Mouse (Mus musculus) CD4-positive, CD25-positive, alpha-beta regulatory T cell (primary cell): ENCODE results near the gene Vwa1. TPM values are rescaled to one million over a fixed set of nuclear protein-coding genes. Genes with fewer than 3 reads are reported as not detected.

Source experiments
- polyA plus RNA-seq: library from polyadenylated mRNA; unstranded; fragments of 100-300 nt; shearing (Covaris generic); gene quantifications from one replicate; pipeline ENCODE4 v1.2.1, GENCODE M21; 2017

Vwa1 gene
- 0.35 TPM for polyA plus RNA-seq

DNA sequence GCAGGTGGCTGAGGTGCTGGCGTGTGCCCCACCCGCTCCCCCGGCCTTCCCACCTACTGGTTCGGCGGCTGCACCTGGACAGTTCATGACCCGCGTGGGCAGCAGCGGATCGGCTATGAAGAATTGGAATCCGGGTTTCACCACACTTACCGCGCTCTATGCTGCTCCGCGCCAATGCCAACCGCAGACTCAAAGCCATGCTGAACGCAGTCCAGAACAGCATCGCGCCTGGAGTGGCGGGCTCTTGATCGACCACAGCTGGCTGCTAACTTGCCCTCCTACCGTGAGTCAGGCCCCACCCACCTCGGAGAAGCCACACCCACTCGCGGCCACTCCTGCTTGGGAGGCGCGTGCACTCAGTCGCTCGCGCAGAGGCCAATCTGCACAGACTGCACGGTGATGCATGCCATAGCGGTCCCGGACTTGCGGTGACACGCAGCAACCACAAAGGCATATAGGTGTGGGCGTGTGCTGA, at the start of gene Vwa1:
Vwa1 (minus strand) TSS at position 419 of the 475 bp plus-strand sequence.

DNA sequence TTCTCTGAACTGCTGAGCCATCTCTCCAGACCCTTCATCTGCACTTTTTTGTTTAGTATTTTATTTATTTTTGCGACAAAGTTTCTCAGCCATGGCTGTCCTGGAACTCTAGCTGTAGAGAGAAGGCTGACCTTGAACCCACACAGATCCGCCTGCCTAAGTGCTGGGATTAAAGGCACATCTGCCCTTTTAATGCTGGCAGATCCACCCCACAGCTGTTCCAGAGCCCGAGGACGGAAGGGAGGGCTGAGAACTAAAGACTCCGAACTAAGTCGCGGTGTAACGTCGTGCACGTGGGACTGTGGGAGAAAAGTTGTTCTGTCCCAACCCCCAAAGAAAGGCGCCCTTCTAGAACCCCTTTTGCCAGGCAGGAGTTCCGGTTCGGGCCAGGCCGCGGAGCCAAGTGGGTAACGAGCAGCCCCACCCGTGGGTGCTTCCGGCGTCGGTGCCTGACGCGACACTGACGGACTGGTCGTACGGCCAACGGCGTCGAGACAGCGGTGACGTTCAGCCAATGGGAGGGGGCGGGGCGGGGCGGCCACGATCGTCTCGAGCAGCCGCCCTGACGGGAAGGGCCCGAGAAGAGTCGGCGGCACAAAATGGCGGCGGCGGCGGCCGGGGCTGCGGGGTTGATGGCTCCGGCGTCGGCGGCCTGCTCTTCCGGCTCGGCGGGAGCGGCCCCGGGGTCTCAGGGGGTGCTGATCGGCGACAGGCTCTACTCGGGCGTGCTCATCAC, 37.6 kb upstream of the Vwa1 start, which contains the start of gene Ccnl2:
Ccnl2 (plus strand) TSS at position 561 of the 736 bp plus-strand sequence.

DNA sequence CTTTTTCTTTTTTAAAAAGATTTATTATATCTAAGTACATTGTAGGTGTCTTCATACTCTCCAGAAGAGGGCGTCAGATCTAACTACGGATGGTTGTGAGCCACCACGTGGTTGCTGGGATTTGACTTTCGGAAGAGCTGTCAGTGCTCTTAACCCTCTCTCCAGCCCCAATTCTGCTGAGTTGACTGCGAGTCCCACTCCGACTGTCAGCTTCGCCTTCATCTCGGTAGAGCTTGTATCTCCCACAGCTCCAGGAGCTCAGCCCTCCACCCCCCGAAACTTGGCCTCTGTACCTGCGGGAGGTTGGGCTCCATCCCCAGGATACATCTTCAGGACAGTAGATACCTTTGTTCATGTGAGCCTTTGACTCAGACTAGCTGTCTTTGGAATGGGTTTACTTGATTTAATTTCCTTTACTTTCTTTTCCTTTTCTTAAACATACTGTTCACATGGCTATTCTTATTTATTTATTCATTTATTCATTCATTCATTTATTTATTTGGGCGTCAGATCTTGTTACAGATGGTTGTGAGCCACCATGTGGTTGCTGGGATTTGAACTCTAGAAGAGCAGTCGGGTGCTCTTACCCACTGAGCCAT, 28.3 kb upstream of the Vwa1 start, which contains the start of gene Mrpl20:
Mrpl20 (plus strand) TSS at position 138 of the 599 bp plus-strand sequence.

GRCm38 (mm10) chr4:155790021-155790489, 15.6 kb upstream of the Vwa1 start, which contains the start of gene Ankrd65:
TSS of gene Ankrd65 (plus strand) at chr4:155790439.

DNA sequence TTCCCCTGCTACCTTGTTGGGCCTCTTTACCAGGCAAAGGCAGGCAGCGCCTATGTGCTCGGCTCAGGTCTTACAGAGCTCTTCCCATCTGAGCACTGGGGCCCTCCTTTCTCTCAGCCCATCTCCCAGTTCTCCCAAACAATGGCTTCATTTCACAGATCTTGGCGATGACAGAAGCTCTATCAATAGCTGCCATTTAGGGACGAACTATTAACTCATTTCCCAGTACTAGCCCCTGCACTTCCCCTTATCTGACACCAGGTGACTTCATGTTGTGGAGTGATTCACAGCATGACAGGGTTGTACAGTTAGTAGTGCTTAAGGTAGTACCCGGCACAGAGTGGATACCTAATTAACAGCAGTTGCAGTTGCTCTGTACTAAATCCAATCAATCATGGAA, 11.3 kb upstream of the Vwa1 start, which contains the start of gene Tmem88b:
Tmem88b (minus strand) TSS at position 56 of the 400 bp plus-strand sequence.

DNA sequence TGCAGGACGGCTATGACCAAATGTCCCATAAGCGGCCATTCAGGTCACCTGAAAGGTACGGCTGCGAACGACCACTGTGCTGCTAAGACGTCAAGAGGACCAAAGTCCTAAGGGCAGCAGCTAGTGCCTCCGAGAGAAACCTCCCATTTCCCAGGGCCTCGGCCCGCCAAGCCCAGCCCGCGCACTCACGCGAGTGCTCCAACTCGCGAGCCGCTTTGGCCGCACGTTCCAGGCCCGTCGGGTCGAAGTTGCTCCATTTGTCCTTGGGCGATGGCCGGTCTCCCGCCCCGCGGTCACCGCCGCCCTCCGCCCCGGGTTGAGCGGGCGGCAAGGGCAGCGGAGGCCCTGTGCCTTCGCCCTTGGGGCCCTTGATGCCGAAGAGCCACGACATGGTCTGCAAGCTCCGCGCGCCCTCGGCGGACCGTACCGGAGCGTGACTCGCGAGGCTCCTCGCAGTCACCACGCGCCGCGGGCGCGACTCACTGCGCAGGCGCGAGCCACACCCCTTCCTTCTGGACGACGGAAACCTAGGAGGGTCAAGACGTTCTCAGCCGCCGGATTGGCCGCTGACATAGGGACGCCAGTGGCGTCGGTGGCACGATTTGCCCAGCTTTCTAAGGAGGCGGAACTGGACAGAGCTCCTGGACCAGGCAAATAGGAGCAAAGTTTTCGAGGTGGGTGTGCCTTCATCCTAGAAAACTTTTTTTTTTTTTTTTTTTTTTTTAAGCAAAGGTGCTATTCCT, 13.7 kb downstream of the Vwa1 start, which contains the start of gene Atad3a:
Atad3a (minus strand) TSS at position 481 of the 743 bp plus-strand sequence.

GRCm38 (mm10) chr4:155734350-155734941, 40.1 kb downstream of the Vwa1 start, which contains the start of gene Tmem240:
TSS of gene Tmem240 (plus strand) at chr4:155734800.

Other genes with a start within 250 kb of the Vwa1 start
- 141 TPM for gene Nadk, start 212.3 kb downstream of the Vwa1 start, polyA plus RNA-seq
- 11.2 TPM for gene Slc35e2, start 173.3 kb downstream of the Vwa1 start, polyA plus RNA-seq
- gene Cdk11b, start 149.8 kb downstream of the Vwa1 start, polyA plus RNA-seq: 161 TPM
- not detected for gene Gm10563, start 129.3 kb downstream of the Vwa1 start, polyA plus RNA-seq
- gene Mmp23, start 121.3 kb downstream of the Vwa1 start, polyA plus RNA-seq: 0.23 TPM
- gene Mib2, start 105.5 kb downstream of the Vwa1 start, polyA plus RNA-seq: 41.7 TPM
- 14.9 TPM for gene Fndc10, start 80.4 kb downstream of the Vwa1 start, polyA plus RNA-seq
- 178 TPM for gene Ssu72, start 69.9 kb downstream of the Vwa1 start, polyA plus RNA-seq
- gene Tmem240, start 39.9 kb downstream of the Vwa1 start, polyA plus RNA-seq: 0.75 TPM
- gene Atad3a, start 13.6 kb downstream of the Vwa1 start, polyA plus RNA-seq: 98.2 TPM
- 0.05 TPM for gene Tmem88b, start 11.2 kb upstream of the Vwa1 start, polyA plus RNA-seq
- 0.20 TPM for gene Ankrd65, start 15.7 kb upstream of the Vwa1 start, polyA plus RNA-seq
- 121 TPM for gene Mrpl20, start 28.2 kb upstream of the Vwa1 start, polyA plus RNA-seq
- gene Ccnl2, start 37.8 kb upstream of the Vwa1 start, polyA plus RNA-seq: 291 TPM
- 187 TPM for gene Aurkaip1, start 56.6 kb upstream of the Vwa1 start, polyA plus RNA-seq
- gene Mxra8, start 65.0 kb upstream of the Vwa1 start, polyA plus RNA-seq: 4.2 TPM
- gene Dvl1, start 72.7 kb upstream of the Vwa1 start, polyA plus RNA-seq: 69.5 TPM
- gene Tas1r3, start 88.7 kb upstream of the Vwa1 start, polyA plus RNA-seq: 1.2 TPM
- gene Cptp, start 94.7 kb upstream of the Vwa1 start, polyA plus RNA-seq: 13.6 TPM
- gene Ints11, start 94.8 kb upstream of the Vwa1 start, polyA plus RNA-seq: 118 TPM
- gene Pusl1, start 117.1 kb upstream of the Vwa1 start, polyA plus RNA-seq: 37.8 TPM
- gene Acap3, start 117.1 kb upstream of the Vwa1 start, polyA plus RNA-seq: 23.0 TPM
- gene Ube2j2, start 169.1 kb upstream of the Vwa1 start, polyA plus RNA-seq: 143 TPM
- 16.9 TPM for gene C1qtnf12, start 187.6 kb upstream of the Vwa1 start, polyA plus RNA-seq
- 10.6 TPM for gene B3galt6, start 218.0 kb upstream of the Vwa1 start, polyA plus RNA-seq
- gene Sdf4, start 218.2 kb upstream of the Vwa1 start, polyA plus RNA-seq: 491 TPM
- 804 TPM for gene Tnfrsf4, start 239.1 kb upstream of the Vwa1 start, polyA plus RNA-seq